Mouse (Mus musculus) MN1 (cell line): ENCODE measurements around the gene Pde6h.

Experiments used
- DNase-seq: peaks from one replicate; pipeline ENCODE4 v3.0.0-alpha.2; 2016; ENCODE audit warnings: low spot score

The Pde6h gene

DNA sequence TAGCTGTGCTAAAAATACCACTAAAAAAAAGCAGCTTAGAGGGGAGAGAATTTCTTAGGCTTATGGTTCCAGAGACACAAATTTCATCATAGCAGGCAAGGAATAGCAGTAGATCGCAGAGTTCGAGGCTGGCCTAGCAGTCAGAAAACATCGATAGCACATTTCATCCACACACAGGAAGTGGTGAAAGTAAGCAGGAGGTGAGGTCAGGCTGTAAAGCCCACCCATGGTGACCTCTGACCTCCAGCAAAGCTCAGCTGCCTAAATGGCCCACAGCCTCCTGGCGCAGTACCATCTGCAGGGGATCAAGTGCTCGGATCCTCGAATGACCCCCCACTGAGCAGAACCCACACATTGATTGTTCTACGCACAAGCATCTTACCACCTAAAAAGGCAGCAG, 59.6 kb downstream of the Pde6h start:
- no peak for DNase-seq

DNA sequence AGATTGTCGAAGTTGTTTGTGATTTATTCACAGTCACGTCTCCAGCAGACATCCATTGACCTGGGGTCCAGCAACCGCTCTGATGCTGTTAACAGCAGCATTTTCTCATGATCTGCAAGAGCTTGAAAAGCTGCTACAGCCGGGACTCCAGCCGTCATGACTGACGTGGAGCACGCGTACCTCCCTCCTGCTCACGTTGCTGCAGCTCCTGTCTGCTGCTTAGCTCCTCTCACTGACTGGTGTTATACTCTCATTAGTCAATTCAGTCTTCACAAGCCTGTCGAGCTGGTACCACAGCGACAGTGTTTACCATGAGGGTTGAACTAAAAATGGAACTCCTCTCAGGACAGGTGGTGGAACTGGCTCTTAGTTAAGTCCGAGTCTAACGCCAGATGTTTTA, 62.4 kb downstream of the Pde6h start:
- DNase-seq, result no peak

DNA sequence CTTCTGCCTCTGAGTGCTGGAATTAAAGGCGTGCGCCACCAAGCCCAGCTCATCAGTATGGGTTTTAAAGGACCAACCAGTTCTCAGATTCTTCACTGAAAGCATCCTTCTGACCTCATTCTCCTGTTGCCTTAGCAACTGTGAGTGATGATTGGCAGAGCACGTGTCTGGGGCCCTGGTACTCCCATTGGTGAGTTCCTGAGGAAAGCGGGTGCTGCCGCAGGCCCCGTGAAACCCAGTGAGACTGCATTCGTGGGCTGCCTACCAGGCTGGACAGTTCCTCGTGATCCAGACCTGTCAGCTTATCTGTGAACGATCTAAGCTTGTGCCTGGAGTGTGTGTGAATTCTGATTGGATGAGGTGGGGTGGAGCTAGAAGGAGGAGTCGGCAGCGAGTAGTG, 63.1 kb downstream of the Pde6h start:
- DNase-seq, result no peak

DNA sequence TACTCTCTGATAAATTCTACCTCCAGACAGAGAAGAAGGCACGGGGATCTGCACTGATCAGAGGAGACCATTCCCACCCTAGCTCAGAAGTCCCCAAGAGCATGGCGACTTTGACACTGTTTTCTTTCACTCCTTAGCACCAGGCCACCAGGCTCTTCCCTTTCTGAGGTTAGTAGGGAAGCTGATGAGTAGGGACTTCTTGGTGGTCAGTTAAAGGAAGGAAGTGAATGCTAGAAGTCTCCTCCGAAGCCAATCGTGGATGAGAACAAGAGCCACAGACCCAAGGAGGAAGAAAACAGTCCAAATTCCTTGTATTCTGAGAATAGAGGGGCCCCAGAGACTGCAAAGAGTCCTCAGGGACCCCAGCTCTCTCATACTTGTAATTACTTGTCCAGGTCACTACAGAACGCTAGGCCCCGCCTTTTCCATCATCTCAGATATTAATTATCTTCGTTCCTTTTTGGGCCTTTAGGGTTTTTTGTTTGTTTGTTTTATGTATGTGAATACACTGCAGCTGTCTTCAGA, 65.0 kb downstream of the Pde6h start:
- DNase-seq, result no peak

DNA sequence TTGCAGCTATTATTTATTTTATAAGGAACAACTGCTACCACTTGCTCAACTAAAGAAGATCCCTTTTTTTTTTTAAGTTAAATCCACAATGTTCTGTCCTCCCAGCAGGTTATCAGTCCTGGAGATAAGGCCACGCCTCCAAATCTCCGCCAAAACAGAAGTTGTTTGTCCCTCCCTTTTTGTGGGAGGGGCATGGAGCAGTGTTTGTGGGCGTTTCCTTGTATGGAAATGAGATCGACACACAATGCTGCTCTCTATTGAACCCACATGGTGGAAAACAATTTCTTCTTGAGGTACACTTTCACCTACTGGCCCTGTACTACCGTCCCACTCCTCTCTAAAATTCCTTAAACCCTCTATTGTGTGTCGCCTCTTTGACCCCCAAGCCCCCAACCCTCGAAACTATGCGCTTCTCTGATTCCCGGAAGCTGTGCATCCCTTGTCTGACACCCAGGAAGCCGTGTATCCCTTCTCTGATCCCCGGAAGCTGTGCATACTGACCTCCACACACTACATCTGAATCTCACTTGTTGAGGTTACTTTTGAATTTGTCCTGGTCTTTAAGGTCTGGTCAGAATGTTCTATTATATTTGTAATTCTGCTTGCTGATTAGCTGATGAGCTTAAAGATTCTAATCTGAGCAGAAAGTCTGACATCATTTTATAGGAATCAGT, 66.3 kb downstream of the Pde6h start:
- no peak for DNase-seq

DNA sequence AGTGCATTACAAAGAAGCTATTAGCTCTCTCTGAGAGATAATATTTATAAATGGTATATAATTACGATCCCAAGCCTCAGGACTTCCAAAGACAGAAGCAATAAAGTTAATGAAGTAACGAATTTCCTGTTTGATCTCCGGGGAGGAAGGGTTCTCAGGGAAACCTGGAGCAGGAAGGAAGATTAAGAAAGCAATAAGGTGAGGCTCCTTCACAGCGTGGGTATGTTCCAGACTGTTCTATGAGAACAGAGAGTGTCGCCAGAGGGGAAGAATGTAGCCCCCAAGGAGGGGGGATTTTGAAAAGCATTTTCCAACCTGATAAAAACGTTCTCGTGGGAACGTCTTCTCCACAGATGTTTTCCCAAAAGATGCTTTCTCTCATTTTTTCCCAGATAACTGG, 66.9 kb downstream of the Pde6h start:
- DNase-seq, result no peak

DNA sequence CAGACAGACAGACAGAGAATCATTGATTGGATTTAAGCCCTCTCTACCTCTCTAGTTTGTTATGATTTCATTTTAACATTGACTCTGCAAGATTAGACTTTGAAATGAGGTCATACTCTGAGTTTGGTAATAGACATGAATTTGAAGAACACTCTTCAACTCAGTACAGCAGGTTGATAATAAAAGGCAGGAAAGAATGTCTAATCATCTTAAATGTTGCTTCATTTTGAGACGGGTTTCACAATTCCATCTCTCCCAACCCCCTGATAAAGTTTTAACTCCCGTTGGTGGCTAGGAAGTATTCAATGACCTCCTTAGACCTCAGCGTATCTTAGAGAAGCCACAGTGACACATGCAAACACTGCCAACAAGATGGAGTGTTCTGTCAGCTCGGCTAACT, 69.9 kb downstream of the Pde6h start:
- no peak for DNase-seq

DNA sequence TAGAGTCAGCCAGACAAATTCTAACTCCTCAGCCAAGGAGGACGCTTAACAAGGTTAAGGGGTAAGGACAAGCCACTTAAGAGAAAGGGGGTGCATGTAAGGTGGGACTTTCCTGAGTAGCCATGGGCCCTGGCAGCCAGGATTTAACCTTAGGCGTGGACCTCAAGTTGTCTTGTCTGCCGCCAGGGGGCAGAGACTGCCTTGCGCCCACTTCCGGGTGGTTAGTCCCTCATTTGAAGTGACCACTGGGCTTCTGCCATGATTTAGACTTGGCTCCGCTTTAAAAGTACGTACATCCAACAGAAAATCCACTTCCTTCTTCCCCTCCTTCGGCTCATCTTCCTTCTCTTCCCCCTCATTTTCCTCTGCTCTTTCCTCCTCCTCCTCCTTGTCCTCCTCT, 71.9 kb downstream of the Pde6h start:
- DNase-seq, result no peak

DNA sequence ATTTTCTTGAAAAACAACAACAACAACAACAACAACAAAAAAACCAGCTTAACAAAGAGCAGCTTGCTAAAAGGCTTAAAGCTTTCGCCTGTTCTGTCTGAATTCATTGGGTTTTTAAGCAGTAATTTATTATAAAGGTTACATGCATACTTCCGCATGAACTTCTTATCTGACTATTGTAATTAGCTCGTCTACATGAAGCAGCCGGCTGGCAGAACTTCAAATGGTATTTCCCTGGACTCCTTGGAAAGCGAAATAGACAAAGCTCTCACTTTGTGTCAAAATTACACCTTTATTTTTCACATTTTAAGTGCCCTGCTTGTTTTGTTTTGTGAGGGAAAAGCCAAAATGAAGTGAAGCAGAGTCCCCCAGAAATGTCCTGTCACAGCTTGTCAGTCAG, 72.7 kb downstream of the Pde6h start:
- DNase-seq, result no peak

DNA sequence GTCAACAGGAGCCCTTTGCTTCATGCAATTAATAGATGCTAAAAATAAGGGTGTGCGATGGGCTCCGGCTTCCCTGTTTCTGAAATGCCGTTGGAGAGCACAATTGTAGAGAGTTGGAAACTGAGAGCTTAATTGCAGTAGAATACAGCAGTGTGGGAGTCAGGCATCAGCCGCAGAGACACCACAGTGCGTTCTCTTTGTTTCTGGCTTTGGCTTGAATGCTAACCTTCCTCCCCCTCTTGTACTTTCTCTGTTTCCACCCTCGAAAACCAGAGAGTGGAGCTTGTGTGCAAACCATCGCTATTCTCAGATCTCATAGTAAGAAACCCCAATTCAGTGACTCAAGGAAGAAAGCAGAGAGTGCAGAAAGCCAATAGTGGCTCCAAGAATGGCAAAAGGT, 74.5 kb downstream of the Pde6h start:
- DNase-seq, result no peak

DNA sequence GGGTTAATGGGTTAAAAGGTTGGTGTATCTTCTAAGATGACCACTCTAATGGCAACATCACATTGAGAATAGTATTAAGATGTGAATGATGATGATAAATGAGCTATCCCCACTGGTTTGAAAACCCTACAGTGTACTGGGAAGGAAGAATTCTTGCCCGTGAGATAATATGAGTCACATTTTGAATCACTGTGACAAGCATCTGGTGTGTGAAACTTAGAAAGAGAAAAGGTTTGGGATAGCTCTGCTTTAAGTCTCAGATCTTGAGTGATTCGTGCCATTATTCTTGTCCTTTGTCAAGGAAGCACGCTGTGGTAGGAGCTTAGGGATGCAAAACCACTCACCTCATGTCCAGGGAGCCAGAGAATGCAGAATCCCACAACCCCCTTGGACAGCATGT, 75.4 kb downstream of the Pde6h start:
- DNase-seq, result no peak

DNA sequence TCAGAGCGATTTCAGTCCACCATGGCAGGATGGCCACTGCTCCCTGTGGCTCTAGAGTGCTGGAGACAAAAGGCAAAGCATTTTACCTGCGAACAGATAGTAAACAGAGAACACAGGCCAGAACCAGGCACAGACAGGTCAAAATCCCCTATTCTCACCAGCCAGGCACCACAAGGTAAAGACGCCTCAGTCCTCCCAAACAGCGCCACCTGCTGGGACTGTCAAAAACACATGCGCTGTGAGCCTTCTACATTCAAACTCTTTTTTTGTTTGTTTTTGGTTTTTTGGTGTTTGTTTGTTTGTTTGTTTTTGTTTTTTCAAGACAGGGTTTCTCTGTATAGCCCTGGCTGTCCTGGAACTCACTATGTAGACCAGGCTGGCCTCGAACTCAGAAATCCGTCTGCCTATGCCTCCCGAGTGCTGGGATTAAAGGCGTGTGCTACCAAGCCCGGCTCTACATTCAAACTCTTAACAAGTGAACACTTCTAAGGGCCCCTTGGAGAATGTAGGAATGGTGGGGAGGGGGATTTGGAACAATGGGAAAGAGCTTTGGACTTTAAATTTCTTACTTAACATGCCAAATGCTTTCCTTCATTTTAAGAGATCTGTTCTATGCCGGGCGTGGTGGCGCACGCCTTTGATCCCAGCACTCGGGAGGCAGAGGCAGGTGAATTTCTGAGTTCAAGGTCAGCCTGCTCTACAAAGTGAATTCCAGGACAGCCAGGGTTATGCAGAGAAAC, 76.2 kb downstream of the Pde6h start:
- no peak for DNase-seq

DNA sequence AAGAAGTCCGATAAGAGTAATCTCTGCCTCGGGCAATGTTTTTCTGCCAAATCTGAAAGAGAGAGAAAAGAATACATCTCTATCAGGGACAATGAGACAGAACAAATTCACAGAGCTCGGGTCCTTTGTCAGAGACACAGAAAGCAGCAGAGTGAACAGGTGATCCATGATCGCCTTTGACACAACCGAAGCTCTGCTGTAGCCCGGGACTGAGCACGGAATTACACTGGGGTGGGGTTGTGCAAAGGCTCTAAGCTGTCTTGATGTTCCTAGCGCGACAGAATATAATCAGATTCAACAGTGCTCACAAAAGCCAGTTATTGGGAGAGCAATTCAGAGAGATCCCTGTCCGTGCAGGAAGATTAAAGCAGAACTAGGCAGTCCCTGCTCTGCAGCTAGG, 77.1 kb downstream of the Pde6h start:
- DNase-seq, result no peak

DNA sequence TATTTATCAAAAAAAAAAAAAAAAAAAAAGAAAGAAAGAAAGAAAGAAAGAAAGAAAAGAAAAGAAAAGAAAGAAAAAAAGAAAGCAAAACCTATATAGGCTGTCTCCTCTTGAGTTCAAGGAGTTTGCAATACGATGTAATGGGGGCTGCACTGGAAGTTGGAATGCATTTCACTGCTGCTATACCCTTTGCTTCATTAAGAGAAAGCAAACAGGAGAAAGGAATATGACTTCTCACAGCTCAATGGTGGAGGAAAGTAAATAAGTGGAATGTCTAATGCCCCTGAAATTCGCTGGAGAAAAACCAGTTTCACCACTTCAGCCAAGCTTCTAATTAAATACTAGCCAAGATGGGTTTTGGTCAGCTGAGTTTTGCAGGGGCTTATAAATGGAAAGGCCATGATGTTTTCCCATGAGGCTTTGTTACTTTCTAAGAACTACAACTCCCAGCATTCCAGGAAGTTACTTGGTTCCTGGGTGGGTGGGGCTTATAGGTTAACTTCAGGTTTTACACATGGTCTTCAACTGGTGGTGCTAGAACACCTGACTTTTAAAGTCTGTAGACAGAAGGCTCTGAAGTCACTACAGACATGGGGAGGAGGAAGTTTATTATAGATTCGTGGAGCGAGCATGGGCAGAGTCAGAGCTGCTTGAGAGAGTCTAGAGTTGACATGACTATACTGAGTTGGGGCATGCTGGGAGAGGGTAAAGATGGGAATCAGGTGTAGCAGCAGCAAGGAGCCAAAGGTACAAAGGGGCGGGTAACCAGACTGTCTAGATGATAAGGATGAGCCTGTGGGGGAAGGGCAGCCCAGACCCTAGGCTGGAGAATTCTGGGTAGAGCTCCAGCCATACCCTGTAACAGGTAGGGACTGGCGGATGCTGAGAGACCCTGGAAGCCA, 77.9 kb downstream of the Pde6h start:
- DNase-seq, result no peak

DNA sequence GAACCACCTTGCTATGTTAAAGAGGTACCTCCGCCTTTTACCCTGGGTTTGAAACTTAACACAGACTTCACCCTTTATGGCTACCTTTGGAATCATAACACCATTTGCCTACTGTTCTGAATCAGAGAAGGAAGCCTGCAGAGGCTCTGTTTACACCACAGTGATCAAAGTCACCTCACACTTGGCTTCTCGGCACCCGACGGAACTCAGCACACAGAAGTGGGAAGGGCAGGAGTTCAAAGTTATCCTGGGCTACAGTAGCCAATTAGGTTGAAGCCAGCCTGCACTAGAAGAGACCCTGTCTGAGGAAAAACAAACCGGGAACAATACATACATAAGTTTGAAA, 78.5 kb downstream of the Pde6h start:
- DNase-seq, result no peak

DNA sequence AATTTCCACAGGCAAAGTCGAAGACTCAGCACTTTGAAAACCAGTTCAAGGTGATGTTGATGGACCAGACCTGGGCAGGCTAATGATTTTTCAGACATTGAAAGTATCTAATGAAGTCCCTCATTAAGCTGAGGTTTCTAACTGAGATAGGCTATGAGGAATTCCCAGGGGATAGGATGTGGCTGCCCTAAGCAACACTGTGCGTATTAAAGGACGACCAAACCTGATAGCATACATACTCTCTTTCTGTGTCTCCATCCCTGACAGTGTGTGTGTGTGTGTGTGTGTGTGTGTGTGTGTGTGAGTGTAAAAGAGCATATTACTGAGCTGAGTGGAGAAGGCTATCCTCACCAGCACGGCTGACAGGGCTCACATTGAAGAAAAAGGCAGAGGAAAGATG, 80.7 kb downstream of the Pde6h start:
- no peak for DNase-seq

DNA sequence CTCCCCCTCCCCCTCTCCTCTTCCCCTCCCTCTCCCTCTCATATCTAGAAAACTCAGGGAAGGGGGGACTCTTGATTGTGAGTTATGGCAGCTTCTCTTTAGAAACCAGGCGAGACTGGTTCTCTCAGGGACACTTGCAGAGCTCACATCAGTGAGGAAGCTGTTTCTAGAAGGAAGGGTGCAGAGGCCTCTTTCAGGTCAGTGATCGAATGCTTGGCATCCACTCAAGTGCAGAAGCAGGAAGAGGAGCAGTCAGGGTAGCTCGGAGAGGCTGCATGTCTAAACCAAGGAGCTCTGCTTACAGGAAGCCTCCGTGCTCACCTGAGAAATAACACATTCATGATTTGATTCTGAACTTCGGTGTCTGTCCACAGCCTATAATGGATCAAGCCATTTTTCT, 87.6 kb downstream of the Pde6h start:
- no peak for DNase-seq

DNA sequence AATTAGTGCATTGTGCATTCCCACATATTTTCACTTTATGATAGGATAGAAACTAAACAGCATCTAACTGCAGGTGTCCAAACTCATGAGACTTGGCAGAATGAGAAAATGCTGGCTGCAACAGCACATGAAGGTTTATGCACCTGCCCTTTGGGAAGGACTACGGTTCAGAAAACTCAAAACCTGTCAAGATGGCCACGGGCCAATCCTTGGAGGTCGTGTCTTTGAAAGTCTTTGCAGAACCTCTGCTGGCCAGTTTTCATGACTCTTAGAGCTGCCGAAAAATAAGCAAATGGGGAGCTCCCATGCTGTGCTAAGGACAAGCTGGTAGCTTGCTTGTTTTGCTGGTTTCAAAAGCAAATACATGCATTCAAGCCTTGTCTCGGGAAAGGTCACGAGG, 90.7 kb downstream of the Pde6h start:
- no peak for DNase-seq

DNA sequence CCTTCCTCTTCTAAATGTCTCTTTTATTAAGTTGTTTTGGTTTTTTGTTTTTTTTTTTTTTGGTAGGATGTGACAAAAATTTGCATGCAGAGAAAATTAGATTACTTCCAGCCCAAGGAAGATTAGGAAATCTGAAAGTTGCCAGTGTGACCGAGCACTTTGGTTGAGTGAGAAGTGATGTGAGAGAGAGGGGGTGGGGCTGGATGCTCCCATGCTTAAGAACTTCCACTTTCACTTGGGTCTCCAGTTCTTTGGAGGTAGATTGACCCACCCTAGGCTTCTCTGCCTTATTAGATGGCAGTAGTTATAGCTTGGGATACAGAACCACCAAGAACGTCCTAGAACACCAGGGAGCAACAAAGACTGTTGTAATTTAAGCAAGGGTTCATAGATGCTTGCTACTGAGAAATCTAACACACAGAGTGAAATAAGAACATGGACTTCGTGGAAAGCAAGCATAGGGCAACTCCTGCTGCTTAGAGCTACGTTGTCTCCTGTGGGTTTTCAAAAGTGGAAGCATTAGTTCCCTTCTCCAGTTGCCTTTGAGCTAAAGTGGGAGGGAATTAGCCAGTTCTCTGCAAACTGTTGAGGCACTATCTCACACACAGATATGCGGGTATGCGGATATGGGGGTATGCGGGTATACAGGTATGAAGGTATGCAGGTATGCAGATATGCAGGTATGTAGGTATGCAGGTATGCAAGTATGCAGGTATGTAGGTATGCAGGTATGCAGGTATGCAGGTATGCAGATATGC, 93.8 kb downstream of the Pde6h start:
- no peak for DNase-seq
